Mouse (Mus musculus) neural tube, embryonic 10.5 days (tissue): ENCODE results near the gene Cd82.
A peak's percentile ranks its signal among the peaks of the same experiment; 100 is the strongest.

Experiments
- DNase-seq: peaks from one replicate; pipeline ENCODE4 v3.0.0-alpha.2; 2017; ENCODE audit warnings: low spot score; ENCODE audit errors: extremely low spot score

Gene Cd82

GRCm38 (mm10) chr2:93415281-93415680 lies 47.7 kb downstream of the Cd82 start:
- DNase-seq: peak; percentile 61

GRCm38 (mm10) chr2:93414163-93414562 lies 48.8 kb downstream of the Cd82 start:
- no peak for DNase-seq

DNA sequence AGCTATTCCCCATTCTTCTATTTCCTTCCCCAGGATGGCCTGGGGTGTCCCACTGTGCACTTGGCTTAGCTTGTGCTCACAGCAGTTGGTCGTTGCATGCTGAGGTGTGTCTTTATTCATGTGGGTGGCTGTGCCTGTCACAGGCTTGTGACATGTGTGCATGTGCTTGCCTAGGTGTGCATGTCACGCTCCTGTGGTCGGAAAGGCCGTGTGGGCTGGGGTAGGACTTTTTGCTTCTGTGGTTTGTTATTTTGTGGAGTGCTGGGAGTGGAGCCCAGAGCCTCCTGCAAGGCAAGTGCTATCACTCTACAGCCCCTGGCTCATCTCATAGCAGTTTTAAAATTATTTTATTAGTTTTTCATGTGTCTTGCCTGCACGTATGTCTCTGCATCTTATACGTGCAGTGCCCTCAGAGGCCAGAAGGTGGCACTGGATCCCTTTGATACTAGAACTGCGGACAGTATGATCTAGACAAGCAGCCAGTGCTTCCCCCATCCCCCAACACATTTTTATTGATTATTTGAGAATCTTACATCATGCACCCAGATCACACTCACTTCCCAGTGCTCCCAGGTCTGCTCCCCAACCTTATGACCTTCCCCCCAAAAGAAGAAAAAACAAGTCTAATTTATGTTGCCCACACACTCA lies 49.4 kb downstream of the Cd82 start:
- peak; percentile 66 for DNase-seq

- no peak for DNase-seq
These were observed 50.8 kb downstream of the Cd82 start for GRCm38 (mm10) chr2:93412101-93412500.

DNA sequence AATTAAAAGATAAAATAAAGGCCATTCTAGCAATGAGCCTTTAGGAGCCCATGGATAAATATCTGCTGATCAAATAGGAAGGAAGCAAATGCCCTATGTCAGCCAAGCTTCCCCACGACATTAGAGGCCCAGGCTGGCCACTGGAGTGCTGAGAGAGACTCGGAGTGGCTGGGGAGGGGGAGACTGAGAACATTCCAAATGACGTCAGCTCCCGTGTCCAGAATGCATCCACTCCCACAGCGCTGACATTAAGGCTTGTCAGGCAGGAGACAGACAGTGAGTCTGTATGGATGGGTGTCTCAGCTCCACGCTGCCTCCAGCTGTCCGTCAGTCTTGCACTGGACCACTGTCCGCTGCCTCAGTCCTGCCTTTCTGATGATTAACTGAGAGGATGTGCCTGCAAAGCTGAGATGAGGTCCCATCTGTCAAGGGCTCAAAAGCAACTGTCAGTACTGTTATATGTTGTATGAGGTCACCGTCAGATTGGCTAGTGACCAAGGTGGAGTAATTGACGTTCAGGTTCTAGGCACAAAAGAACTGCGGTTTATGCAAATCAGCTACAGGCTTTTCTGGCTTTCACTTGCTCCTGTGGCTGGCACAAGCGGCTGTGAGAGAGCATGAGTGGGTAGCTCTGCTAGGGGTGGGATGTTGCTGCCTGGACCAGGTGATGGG lies 51.9 kb downstream of the Cd82 start:
- DNase-seq: no peak

DNA sequence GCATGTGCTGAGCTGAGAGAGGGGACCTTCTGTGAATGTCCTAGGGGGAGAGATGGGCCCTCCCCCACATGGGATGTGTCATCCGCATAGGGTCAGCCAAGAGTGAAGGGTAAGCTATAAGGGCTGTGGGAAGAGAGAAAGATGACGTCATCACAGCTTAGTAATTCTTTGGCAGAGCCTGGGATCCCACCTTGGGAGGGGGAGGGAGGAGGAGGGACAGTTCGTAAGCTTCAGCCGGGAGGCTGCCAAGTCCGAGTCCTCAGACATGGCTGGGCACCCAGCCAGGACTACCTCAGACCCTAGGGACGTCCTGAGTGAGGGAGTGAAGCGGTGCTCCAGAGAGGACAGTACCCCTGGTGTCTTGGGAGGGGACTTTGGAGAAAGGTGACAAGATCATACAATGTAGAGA lies 57.9 kb downstream of the Cd82 start:
- no peak for DNase-seq

- DNase-seq: no peak
These were observed 58.8 kb downstream of the Cd82 start for GRCm38 (mm10) chr2:93404169-93404568.

DNA sequence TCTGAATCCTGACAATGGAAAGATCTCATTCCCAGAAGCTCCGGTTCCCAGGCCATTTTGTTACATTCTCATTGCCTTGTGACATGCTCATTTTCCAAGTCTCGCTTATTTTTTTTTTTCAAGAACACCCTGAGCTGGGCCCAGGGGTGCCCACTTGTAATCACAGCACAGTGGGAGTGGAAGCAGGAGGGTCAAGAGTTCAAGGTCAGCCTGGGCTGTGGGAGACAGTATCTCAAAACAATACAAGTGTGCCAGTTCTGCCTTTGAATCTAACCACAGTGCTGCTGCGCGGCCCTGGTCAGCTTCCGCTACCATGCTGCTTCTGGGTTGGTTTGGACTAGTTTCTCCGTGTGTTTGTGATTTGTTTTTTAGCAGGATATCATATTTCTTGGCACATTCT lies 59.7 kb downstream of the Cd82 start:
- no peak for DNase-seq

- no peak for DNase-seq
These were observed 71.7 kb downstream of the Cd82 start for GRCm38 (mm10) chr2:93391198-93391597.

DNA sequence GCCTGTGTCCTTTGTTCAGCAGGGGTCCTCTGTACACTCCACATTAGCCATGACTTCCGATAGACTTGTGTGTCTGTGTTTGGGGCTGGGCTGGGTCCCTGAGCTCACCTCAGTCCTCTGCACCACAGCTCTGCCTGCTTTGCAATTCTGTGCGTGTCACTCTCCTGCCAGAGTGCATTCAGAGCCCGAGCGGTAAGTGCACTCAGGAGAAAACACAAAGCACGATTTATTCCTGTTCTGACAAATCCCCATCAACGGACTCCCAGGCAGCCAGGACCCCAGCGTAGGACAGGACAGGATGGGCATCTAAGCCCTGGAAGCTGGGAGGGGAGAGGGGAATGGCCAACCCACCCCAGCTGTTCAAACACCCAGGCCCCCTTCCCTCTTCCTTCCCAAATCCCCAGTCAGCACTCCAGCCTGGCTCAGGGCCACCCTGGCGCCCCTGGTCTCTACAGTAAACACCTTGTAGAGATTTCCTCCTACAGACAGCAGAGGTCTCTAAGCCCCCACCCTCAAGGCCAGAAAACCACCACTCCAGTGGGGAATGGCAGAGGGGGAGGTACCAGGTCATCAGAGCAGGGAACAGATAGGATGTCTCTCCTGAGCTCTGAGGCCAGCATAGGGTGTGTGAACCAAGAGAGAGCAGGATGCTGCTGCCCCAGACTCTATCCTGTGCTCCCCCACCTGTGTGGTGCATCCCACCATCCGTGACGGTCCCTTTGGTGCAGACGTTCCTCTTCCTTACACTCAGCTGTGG lies 72.6 kb downstream of the Cd82 start:
- DNase-seq: no peak

DNA sequence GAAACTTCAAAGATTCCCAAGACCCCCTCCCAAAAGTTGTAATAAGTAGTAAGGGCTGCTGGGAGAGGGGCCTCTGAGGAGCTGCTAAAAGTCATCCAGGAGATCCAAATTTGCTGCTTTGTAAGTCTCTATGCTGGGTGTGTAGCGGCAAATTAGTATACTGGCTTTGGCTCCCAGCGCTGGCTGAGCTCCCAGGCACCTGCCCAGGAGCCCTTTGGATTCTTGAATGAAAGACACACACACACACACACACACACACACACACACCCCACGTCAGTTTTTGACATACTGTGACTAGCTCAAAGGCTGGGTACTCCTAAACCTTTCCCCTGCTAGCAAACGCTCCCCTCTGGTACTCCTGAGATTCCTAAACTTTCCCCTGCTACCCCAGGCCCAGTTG lies 76.0 kb downstream of the Cd82 start:
- no peak for DNase-seq

DNA sequence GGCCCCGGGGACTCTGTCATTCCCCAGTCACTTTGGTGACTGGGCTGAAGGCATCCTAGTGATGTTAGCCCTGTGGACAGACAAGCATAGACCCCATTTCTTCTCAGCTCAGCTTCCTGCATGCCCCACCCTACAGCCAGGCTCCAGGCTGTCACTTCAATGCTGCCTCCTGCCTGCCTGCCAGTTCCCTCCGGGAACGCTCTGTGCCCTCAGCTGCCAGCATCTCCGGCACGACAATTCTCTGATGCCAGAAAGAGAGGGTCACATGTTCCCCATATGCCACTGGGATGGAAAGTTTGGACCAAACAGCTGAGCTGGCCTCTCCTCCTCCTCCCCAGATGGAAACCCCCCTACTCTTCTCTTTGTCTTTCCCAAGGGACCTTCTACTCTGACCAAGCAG lies 79.1 kb downstream of the Cd82 start:
- DNase-seq: no peak

DNA sequence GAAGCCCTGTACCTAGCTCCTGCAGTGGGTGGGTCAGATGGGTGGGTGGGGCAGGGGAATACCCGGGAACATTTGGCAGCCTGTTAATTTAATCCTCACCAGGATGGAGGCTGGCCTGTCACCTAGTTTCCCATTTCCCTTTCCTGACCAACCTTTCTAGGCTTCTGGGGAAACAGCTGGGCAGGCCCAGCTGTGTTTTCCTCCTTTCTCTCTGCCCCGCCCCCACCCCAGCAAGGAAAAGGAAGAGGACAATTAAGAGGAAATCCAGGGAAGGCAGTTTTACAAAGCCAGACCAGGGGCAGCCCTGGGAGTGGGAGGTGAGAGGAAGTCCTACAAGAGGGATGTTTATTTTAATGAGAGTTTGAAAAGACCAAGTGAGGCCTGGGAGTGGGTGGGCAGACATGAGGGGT lies 82.3 kb downstream of the Cd82 start:
- DNase-seq: no peak

GRCm38 (mm10) chr2:93377797-93378196 lies 85.1 kb downstream of the Cd82 start:
- DNase-seq: no peak

DNA sequence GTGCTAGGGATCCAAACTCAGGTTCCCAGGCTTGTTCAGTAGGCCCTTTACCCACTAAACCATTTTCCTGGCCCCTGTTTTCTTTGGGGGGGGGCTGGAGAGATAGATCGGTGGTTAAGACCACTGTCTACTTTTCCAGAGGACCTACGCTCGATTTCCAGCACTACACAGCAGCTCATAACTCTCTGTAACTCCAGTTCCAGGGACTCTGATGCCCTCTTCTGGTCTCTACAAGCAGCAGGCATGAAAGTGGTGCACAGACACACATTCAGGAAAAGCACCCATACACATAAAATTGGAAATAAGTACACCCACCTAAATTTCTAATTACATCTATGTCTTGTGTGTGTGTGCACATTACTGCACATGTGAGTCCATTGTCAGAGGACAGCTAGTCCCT lies 85.8 kb downstream of the Cd82 start:
- no peak for DNase-seq

- no peak for DNase-seq
These were observed 90.1 kb downstream of the Cd82 start for GRCm38 (mm10) chr2:93372872-93373271.

DNA sequence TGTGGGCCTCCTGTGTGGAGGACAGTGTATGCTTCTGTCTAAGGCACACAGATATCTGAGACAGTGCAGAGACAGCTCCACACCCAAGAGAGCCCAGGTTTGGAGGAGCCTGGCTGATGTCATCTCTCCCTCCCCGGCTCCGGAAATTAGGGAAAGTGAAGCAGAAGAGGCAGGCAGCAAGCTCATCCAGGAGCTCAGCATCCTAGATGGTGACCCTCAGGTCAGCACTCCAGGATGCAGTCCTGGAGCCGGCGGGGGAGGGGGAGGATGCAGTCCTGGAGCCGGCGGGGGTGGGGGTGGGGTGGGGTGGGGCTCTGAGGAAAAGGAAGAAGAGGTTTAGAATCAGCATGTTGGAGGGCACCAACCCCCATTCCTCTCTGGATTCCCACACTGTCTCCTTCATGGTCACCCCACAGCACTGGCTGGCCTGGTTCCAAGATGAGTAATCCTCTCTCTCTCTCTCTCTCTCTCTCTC lies 90.8 kb downstream of the Cd82 start:
- DNase-seq: no peak
